Mouse (Mus musculus): ENCODE measurements around the gene Zfp882. TPM values are rescaled to one million over a fixed set of nuclear protein-coding genes. Genes with fewer than 3 reads are reported as not detected.
"Not testable (repeated sequence)": the region's sequence is repeated elsewhere in the genome, so short reads cannot be mapped to it uniquely, and the experiment has no call there.

Zfp882 gene
- polyA plus RNA-seq, 1 experiment from 2014 or later = 2.2 TPM

DNA sequence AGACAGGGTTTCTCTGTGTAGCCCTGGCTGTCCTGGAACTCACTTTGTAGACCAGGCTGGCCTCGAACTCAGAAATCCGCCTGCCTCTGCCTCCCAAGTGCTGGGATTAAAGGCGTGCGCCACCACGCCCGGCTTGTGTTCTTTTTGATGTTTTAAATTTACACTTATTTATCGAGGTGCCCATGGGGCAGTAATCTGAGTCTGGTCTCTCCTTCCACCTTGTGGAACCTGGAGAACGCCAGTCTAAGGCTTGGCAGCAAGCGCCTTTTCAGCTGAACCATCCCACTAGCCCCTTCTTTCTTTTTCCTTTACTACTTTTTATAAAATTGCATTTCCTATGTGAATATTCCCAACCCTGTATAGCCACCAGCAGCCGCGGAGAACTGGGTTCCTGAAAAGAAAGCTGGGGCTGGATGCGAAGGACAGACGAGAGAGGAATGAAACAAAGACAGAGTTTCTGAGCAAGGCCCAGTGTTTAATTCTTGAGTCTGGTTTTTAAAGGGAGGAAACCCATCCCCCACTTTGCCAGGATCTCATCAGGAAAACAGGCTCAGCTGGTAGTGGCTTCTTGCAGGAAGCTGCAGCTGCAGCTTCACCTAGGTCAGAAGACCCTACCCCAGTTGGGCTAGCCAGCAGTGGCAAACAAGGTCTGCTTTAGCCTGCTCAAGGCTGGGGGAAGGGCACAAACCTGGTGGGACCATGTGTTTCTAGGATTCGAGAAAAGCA, 43.2 kb downstream of the Zfp882 start:
- no peaks in the 10 kb centered on the region for H3K9me3 ChIP-seq (ENCODE audit: low read length)
- peak overlapping the region; percentile 53 for H3K4me2 ChIP-seq (replicated peaks; ENCODE audit: low read depth, low read length)
- peak overlapping the region; percentile 67 for H3K4me3 ChIP-seq (ENCODE audit: low read depth, low read length)
- no peak overlapping the region; the same call in 1 of the 2 replicates for H3K27ac ChIP-seq (ENCODE audit: low read length)
- peaks cover 11% of the 10 kb centered on the region for H3K4me1 ChIP-seq (ENCODE audit: insufficient read depth, low read depth, low read length)
- H3K27me3 ChIP-seq (replicated peaks; ENCODE audit: insufficient read depth, low read length) = no peaks in the 10 kb centered on the region
- peak overlapping the region; percentile 64; the same call in 1 of the 2 replicates for H3K9ac ChIP-seq (replicated peaks; ENCODE audit: low read depth)
- ATAC-seq (no peak), DNase-seq (ENCODE audit: low spot score) (peak; percentile 13)
- no peaks in the 10 kb centered on the region for H3K36me3 ChIP-seq (ENCODE audit: insufficient read depth, low read length)
- WGBS = 17% methylated on average over 14 of the region's 14 CpGs
- TF ChIP-seq CTCF (IDR thresholded peaks at IDR 0.05) (no peak), EP300 (IDR thresholded peaks at IDR 0.05) (no peak)

DNA sequence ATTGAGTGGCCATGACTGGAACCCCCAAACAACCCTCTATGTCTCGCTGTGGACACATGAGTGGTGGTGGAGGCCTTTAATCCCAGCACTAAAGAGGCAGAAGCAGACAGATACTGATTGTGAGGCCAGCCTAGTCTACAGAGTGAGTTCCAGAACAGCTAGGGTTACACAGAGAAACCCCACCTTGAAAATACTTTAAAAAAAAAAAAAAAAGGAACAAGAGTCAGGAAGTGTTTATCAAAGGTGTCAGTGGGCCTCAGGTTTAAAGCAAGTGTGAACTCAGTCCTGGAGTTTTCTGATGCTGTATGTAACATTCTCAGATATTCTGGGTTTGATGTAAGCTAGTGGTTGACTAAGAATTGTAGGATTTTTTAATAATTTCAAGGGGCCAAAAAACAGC, 44.1 kb downstream of the Zfp882 start:
- Histone ChIP-seq H3K4me1 (ENCODE audit: insufficient read depth, low read depth, low read length) (peaks cover 11% of the 10 kb centered on the region), H3K36me3 (ENCODE audit: insufficient read depth, low read length) (no peaks in the 10 kb centered on the region), H3K27ac (ENCODE audit: low read length) (no peak overlapping the region; the same call in 1 of the 2 replicates), H3K9ac (replicated peaks; ENCODE audit: low read depth) (no peak overlapping the region), H3K4me3 (ENCODE audit: low read depth, low read length) (no peak overlapping the region), H3K27me3 (replicated peaks; ENCODE audit: insufficient read depth, low read length) (no peaks in the 10 kb centered on the region), H3K4me2 (replicated peaks; ENCODE audit: low read depth, low read length) (no peak overlapping the region), H3K9me3 (ENCODE audit: low read length) (no peaks in the 10 kb centered on the region)
- TF ChIP-seq CTCF (IDR thresholded peaks at IDR 0.05) (no peak), EP300 (IDR thresholded peaks at IDR 0.05) (no peak)
- DNase-seq (ENCODE audit: low spot score) (no peak), ATAC-seq (no peak)
- WGBS = 83% methylated on average over 1 of the region's 1 CpGs

DNA sequence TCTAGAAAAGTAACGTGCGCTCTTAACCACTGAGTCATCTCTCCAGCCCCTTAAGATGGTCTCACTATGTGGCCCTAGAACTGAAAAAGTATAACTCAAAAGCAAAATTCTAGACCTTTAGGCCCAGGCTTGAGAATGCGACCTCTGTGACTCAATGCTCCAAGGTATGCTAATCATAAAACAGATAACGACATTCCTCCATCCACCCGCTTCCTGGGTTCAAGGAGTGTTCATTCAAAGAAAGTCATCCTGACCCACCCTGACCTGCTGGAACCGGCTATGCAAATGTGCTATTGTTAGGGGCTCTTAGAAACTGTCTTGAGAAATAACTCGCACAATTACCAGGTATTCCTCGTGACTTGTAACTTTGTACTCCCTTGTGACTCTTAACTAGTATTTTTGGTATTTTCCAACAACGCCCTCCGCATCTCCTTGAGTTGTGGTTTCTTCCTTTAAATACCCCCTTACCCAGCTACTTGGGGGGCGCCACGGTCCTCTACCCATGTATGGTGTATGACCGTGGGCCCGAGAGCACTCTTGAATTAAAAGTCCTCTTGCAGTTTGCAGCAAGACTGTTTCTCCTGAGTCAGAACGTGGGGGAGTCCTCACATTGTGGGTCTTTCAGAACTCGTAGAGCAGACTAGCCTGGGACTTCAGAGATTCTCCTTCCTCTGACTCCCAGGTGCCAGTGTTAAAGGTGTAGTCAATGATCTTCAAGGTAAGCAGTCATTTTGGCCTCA, 44.7 kb downstream of the Zfp882 start:
- WGBS = 83% methylated on average over 16 of the region's 16 CpGs

DNA sequence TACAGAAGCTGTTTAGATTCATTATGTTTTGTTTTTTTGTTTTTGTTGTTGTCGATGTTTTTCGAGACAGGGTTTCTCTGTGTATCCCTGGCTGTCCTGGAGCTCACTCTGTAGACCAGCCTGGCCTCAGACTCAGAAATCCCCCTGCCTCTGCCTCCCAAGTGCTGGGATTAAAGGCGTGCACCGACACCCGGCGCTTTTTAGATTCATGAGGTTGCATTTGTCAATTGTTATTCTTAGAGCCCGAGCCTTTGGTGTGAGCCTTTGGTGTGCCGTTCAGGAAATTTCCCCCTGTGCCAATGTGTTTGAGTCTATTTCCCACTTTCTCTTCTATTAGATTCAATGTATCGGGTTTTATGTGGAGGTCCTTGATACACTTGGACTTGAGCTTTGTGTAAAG, 46.3 kb downstream of the Zfp882 start:
- 97% methylated on average over 9 of the region's 9 CpGs for WGBS
- TF ChIP-seq CTCF (IDR thresholded peaks at IDR 0.05) (no peak), EP300 (IDR thresholded peaks at IDR 0.05) (no peak)
- H3K4me2 ChIP-seq (replicated peaks; ENCODE audit: low read depth, low read length) = no peak overlapping the region
- peaks cover 11% of the 10 kb centered on the region for H3K4me1 ChIP-seq (ENCODE audit: insufficient read depth, low read depth, low read length)
- no peak for ATAC-seq
- no peak overlapping the region for H3K27ac ChIP-seq (ENCODE audit: low read length)
- no peaks in the 10 kb centered on the region for H3K9me3 ChIP-seq (ENCODE audit: low read length)
- H3K36me3 ChIP-seq (ENCODE audit: insufficient read depth, low read length) = no peaks in the 10 kb centered on the region
- H3K9ac ChIP-seq (replicated peaks; ENCODE audit: low read depth) = no peak overlapping the region
- no peaks in the 10 kb centered on the region for H3K27me3 ChIP-seq (replicated peaks; ENCODE audit: insufficient read depth, low read length)
- no peak for DNase-seq (ENCODE audit: low spot score)
- H3K4me3 ChIP-seq (ENCODE audit: low read depth, low read length) = no peak overlapping the region

More for the DNA sequence above, 44.7 kb downstream of the Zfp882 start:
- not testable (repeated sequence) for ATAC-seq; H3K9me3 ChIP-seq (ENCODE audit: low read length); H3K27ac ChIP-seq (ENCODE audit: low read length); H3K27me3 ChIP-seq (replicated peaks; ENCODE audit: insufficient read depth, low read length); H3K4me3 ChIP-seq (ENCODE audit: low read depth, low read length); H3K4me2 ChIP-seq (replicated peaks; ENCODE audit: low read depth, low read length); DNase-seq (ENCODE audit: low spot score); H3K9ac ChIP-seq (replicated peaks; ENCODE audit: low read depth); H3K36me3 ChIP-seq (ENCODE audit: insufficient read depth, low read length)
- peaks cover 11% of the 10 kb centered on the region for H3K4me1 ChIP-seq (ENCODE audit: insufficient read depth, low read depth, low read length)

DNA sequence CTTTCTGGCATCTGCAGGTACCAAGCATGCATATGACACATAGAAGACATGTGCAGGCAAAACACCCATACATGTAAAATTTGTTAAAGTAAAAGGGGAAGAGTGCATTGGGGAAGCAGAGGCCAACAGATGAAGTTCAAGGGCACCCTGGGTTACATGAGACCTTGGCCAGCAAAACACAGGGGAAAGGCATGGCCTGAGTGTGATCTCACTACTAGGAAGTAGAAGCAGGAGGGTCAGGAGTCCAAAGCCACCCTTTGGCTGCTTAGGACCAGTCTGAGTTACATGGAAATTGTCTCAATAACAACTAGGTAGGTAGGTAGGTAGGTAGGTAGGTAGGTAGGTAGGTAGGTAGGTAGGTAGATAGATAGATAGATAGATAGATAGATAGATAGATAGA, 52.1 kb downstream of the Zfp882 start:
- Histone ChIP-seq H3K27me3 (replicated peaks; ENCODE audit: insufficient read depth, low read length) (no peaks in the 10 kb centered on the region), H3K4me3 (ENCODE audit: low read depth, low read length) (no peak overlapping the region), H3K36me3 (ENCODE audit: insufficient read depth, low read length) (no peaks in the 10 kb centered on the region), H3K9ac (replicated peaks; ENCODE audit: low read depth) (no peak overlapping the region), H3K27ac (ENCODE audit: low read length) (no peak overlapping the region), H3K4me1 (ENCODE audit: insufficient read depth, low read depth, low read length) (no peaks in the 10 kb centered on the region), H3K9me3 (ENCODE audit: low read length) (no peaks in the 10 kb centered on the region), H3K4me2 (replicated peaks; ENCODE audit: low read depth, low read length) (no peak overlapping the region)
- DNase-seq (ENCODE audit: low spot score) = no peak
- ATAC-seq = no peak
- no peak for TF ChIP-seq EP300 (IDR thresholded peaks at IDR 0.05)

DNA sequence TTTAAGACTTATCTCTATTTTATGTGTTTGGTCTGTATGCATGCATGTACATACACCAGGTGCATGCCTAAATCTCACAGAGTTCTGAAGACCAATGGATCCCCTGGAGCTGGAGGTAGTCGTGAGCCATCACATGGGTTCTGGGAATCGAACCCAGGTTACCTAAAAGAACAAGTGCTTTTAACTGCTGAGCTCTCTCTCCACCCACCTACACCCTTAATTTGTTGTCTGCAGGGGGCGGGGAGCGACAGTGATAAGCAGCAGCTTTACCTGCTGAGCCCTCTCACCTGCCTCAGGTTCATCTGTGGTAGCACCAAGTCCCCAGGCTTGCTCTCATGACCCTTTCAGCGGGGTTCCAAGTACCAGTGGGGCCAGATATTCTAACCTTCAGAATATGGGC, 53.4 kb downstream of the Zfp882 start:
- DNase-seq (ENCODE audit: low spot score) (no peak), ATAC-seq (no peak)
- H3K9ac ChIP-seq (replicated peaks; ENCODE audit: low read depth) = no peak overlapping the region
- no peaks in the 10 kb centered on the region for H3K4me1 ChIP-seq (ENCODE audit: insufficient read depth, low read depth, low read length)
- no peaks in the 10 kb centered on the region for H3K9me3 ChIP-seq (ENCODE audit: low read length)
- H3K27me3 ChIP-seq (replicated peaks; ENCODE audit: insufficient read depth, low read length) = no peaks in the 10 kb centered on the region
- no peak overlapping the region for H3K27ac ChIP-seq (ENCODE audit: low read length)
- 85% methylated on average over 5 of the region's 5 CpGs for WGBS
- 0 out of 2 replicates have a peak, but pooled peaks cover 5% of the 10 kb centered on the region for H3K36me3 ChIP-seq (ENCODE audit: insufficient read depth, low read length)
- H3K4me2 ChIP-seq (replicated peaks; ENCODE audit: low read depth, low read length) = no peak overlapping the region
- no peak overlapping the region for H3K4me3 ChIP-seq (ENCODE audit: low read depth, low read length)
- TF ChIP-seq EP300 (IDR thresholded peaks at IDR 0.05) (no peak), CTCF (IDR thresholded peaks at IDR 0.05) (no peak)

Data from lung, postnatal 0 days (tissue).